Mouse (Mus musculus) lung, embryonic 14.5 days (tissue): Measurements from ENCODE around the gene Capza2. TPM values are rescaled to one million over a fixed set of nuclear protein-coding genes. Genes with fewer than 3 reads are reported as not detected.

Experiments used
- ATAC-seq: fragments of 200-750 bp; cut with Nextera tagmentation; 2 replicates; pipeline ENCODE4 v1.8.0; 2017; ENCODE audit warnings: mild to moderate bottlenecking, moderate TSS enrichment, moderate library complexity; ENCODE audit not compliant: insufficient read depth
- DNase-seq: peaks from one replicate; pipeline ENCODE4 v3.0.0-alpha.2; 2015
- H3K27ac ChIP-seq: fragments of 300-500 bp; sonication (generic); 2 replicates; pipeline ENCODE4 v1.5.1; 2014; ENCODE audit warnings: low read depth, mild to moderate bottlenecking, moderate library complexity
- H3K27me3 ChIP-seq: fragments of 300-500 bp; sonication (generic); 2 replicates; pipeline ENCODE4 v1.6.1; 2014; ENCODE audit warnings: low read length, control low read depth; ENCODE audit not compliant: insufficient read depth
- H3K36me3 ChIP-seq: fragments of 300-500 bp; sonication (generic); 2 replicates; pipeline ENCODE4 v1.6.1; 2014; ENCODE audit warnings: control low read depth; ENCODE audit not compliant: insufficient read depth
- H3K4me1 ChIP-seq: fragments of 300-500 bp; sonication (generic); 2 replicates; pipeline ENCODE4 v1.6.1; 2014; ENCODE audit warnings: antibody characterized with exemption, control low read depth; ENCODE audit not compliant: insufficient read depth
- H3K4me2 ChIP-seq: fragments of 300-500 bp; sonication (generic); 2 replicates; pipeline ENCODE4 v1.6.1; 2014; ENCODE audit warnings: mild to moderate bottlenecking
- H3K4me3 ChIP-seq: fragments of 300-500 bp; sonication (generic); 2 replicates; pipeline ENCODE4 v1.5.1; 2014; ENCODE audit warnings: low read depth, low read length
- H3K9ac ChIP-seq: fragments of 300-500 bp; sonication (generic); 2 replicates; pipeline ENCODE4 v1.6.1; 2014
- H3K9me3 ChIP-seq: fragments of 300-500 bp; sonication (generic); 2 replicates; pipeline ENCODE4 v1.6.1; 2016; ENCODE audit warnings: low read depth, low read length, control low read depth
- CTCF ChIP-seq: IDR thresholded peaks from 2 replicates; pipeline ENCODE4 v1.5.1; 2016; ENCODE audit warnings: antibody characterized with exemption, low read depth
- WGBS: fragments of 180-500 bp; shearing (Covaris S2); extraction: QIAGEN DNeasy Blood & Tissue Kit; methylation state at CpG from one replicate; pipeline ENCODE4 v1.1.7; 2014; 5-methylcytosine and 5-hydroxymethylcytosine counted together
- polyA plus RNA-seq: library from polyadenylated mRNA; unstranded; fragments of >200 nt; fragmentation: Nextera tagmentation; extraction: Ambion mirVana; gene quantifications from 2 replicates; pipeline ENCODE4 v1.2.1, GENCODE M21; 2014

Gene Capza2
- polyA plus RNA-seq, 1 experiment from 2014 or later = 247 TPM

DNA sequence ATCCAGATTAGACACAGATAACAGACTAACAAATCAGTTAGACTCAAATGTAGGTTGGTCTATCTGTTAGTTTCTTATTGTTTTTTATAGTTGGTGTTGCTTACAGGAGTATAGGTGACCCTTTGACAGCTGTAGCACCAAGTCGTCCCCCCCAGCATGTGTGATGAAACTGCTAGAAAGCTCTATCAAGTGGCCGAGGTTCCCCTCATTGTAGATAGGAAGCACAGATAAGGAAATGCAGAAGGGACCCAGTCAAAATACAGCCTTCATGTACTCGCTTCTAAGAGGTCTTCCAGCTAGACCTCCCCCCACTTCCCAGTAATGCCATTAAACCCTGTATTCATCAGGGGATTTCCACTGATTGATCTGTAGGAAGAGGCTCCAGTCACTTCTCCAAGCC, 6.7 kb downstream of the Capza2 start:
- Histone ChIP-seq H3K9ac (no peak overlapping the region), H3K4me1 (0 out of 2 replicates have a peak, but pooled peaks cover 9% of the 10 kb centered on the region), H3K27me3 (no peaks in the 10 kb centered on the region), H3K4me3 (no peak overlapping the region), H3K36me3 (0 out of 2 replicates have a peak, but pooled peaks cover 4% of the 10 kb centered on the region), H3K4me2 (no peak overlapping the region), H3K27ac (no peak overlapping the region), H3K9me3 (no peaks in the 10 kb centered on the region)
- 37% methylated on average over 3 of the region's 3 CpGs for WGBS
- ATAC-seq (no peak), DNase-seq (no peak)
- no peak for TF ChIP-seq CTCF

GRCm38 (mm10) chr6:17646107-17646506, 10.1 kb downstream of the Capza2 start:
- 36% methylated on average over 3 of the region's 3 CpGs for WGBS
- Histone ChIP-seq H3K4me1 (no peaks in the 10 kb centered on the region), H3K27me3 (no peaks in the 10 kb centered on the region), H3K9me3 (no peaks in the 10 kb centered on the region), H3K9ac (no peak overlapping the region), H3K4me2 (no peak overlapping the region), H3K4me3 (no peak overlapping the region), H3K27ac (no peak overlapping the region), H3K36me3 (peaks cover 29% of the 10 kb centered on the region)
- no peak for DNase-seq
- no peak for ATAC-seq
- TF ChIP-seq CTCF = no peak

- no peaks in the 10 kb centered on the region for H3K27me3 ChIP-seq
- H3K36me3 ChIP-seq = peaks cover 58% of the 10 kb centered on the region
- WGBS = 67% methylated on average over 2 of the region's 2 CpGs
- H3K4me3 ChIP-seq = no peak overlapping the region
- TF ChIP-seq CTCF = no peak
- no peak overlapping the region for H3K9ac ChIP-seq
- ATAC-seq = no peak
- no peak for DNase-seq
- no peaks in the 10 kb centered on the region for H3K9me3 ChIP-seq
- no peaks in the 10 kb centered on the region for H3K4me1 ChIP-seq
- H3K27ac ChIP-seq = no peak overlapping the region
- H3K4me2 ChIP-seq = no peak overlapping the region
These were observed 16.1 kb downstream of the Capza2 start for GRCm38 (mm10) chr6:17652132-17652531.

GRCm38 (mm10) chr6:17655080-17655479, 19.0 kb downstream of the Capza2 start:
- Histone ChIP-seq H3K4me2 (no peak overlapping the region), H3K9me3 (no peaks in the 10 kb centered on the region), H3K4me1 (no peaks in the 10 kb centered on the region), H3K4me3 (no peak overlapping the region), H3K27ac (no peak overlapping the region), H3K36me3 (peaks cover 45% of the 10 kb centered on the region), H3K27me3 (no peaks in the 10 kb centered on the region), H3K9ac (no peak overlapping the region)
- no peak for TF ChIP-seq CTCF
- DNase-seq (no peak), ATAC-seq (no peak)
- WGBS = 91% methylated on average over 2 of the region's 2 CpGs

DNA sequence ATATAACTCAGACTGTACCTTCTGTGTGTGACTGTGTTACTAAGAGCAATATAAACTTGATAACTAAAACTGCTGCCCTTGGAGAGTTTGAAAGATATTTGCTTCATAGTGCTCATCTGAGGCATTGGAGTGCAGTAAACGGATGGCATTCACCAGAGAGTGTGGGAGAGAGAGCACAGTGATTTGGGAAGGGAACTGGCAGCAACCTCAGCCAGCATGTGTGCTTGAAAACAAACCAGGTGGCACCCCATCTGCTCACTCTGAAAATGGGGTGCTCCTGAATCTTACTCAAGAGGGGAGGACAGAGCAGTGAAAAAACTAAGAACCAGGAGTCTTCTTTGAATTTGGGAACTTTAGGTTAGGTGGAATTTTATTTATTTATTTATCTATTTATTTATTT, 21.3 kb downstream of the Capza2 start:
- no peak for ATAC-seq
- H3K27ac ChIP-seq = no peak overlapping the region
- H3K27me3 ChIP-seq = no peaks in the 10 kb centered on the region
- peaks cover 50% of the 10 kb centered on the region for H3K36me3 ChIP-seq
- no peaks in the 10 kb centered on the region for H3K9me3 ChIP-seq
- H3K4me1 ChIP-seq = no peaks in the 10 kb centered on the region
- no peak overlapping the region for H3K4me3 ChIP-seq
- no peak overlapping the region for H3K4me2 ChIP-seq
- WGBS = 73% methylated on average over 1 of the region's 1 CpGs
- no peak overlapping the region for H3K9ac ChIP-seq
- TF ChIP-seq CTCF = no peak
- DNase-seq = no peak

GRCm38 (mm10) chr6:17665348-17665747, 29.3 kb downstream of the Capza2 start:
- no peak for TF ChIP-seq CTCF
- no peak overlapping the region for H3K4me3 ChIP-seq
- H3K4me1 ChIP-seq = no peaks in the 10 kb centered on the region
- DNase-seq (no peak), ATAC-seq (no peak)
- no peaks in the 10 kb centered on the region for H3K27me3 ChIP-seq
- no peak overlapping the region for H3K27ac ChIP-seq
- H3K9ac ChIP-seq = no peak overlapping the region
- 94% methylated on average over 7 of the region's 7 CpGs for WGBS
- H3K36me3 ChIP-seq = peaks cover 78% of the 10 kb centered on the region
- H3K9me3 ChIP-seq = no peaks in the 10 kb centered on the region
- no peak overlapping the region for H3K4me2 ChIP-seq

DNA sequence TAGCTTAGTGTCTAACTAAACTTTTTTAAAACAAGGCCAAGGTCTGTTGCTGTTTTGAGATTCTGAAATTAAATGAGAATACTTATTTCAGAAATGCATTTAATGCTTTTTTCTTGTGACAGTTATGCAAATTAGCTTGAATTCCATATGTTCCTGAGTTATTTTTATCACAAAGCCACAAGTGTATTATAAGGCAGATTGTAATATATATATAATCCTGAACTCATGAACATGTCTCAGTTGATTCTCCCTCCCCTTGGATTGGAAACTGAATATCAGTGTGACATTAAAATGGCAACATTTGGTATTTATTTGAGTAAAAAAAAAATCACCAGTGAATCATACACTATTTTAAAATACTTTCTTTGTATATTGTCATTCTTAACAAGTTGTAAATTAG, 30.0 kb downstream of the Capza2 start:
- Histone ChIP-seq H3K9ac (no peak overlapping the region), H3K27ac (no peak overlapping the region), H3K9me3 (no peaks in the 10 kb centered on the region), H3K4me3 (no peak overlapping the region), H3K36me3 (peaks cover 78% of the 10 kb centered on the region), H3K27me3 (no peaks in the 10 kb centered on the region), H3K4me1 (no peaks in the 10 kb centered on the region), H3K4me2 (no peak overlapping the region)
- no peak for DNase-seq
- TF ChIP-seq CTCF = no peak
- no peak for ATAC-seq

GRCm38 (mm10) chr6:17667813-17668212, 31.8 kb downstream of the Capza2 start:
- 87% methylated on average over 3 of the region's 3 CpGs for WGBS

More at GRCm38 (mm10) chr6:17667813-17668212, 31.8 kb downstream of the Capza2 start:
- no peak for TF ChIP-seq CTCF
- no peak overlapping the region for H3K4me3 ChIP-seq
- H3K4me2 ChIP-seq = no peak overlapping the region
- H3K9ac ChIP-seq = no peak overlapping the region
- H3K27me3 ChIP-seq = no peaks in the 10 kb centered on the region
- H3K27ac ChIP-seq = no peak overlapping the region
- H3K36me3 ChIP-seq = peaks cover 63% of the 10 kb centered on the region
- no peaks in the 10 kb centered on the region for H3K4me1 ChIP-seq
- no peaks in the 10 kb centered on the region for H3K9me3 ChIP-seq
- no peak for ATAC-seq
- DNase-seq = no peak
